Mouse (Mus musculus) adrenal gland, adult 8-10 months (tissue): ENCODE results near the gene Cpz. TPM values are rescaled to one million over a fixed set of nuclear protein-coding genes. Genes with fewer than 3 reads are reported as not detected.

Source experiments
- total RNA-seq, 4 experiments: library from RNA; stranded (reverse); gene quantifications; 2 replicates each; pipeline ENCODE4 v1.2.4; 2022

The Cpz gene
- total RNA-seq, 4 experiments from 2014 or later, result 0.67 to 2.2 (median 0.91) TPM; not detected in 1

Other genes starting within 250 kb of the Cpz start
- 1 to 10 TPM; 1.1 to 2.1 (median 1.3) TPM for gene Adra2c, start 247.4 kb downstream of the Cpz start, total RNA-seq
- gene Hmx1, start 136.6 kb downstream of the Cpz start, total RNA-seq, result not detected
- gene Trmt44, start 49.4 kb upstream of the Cpz start, total RNA-seq, result 10 to 100 TPM in 1 of 4 experiments, 1 to 10 TPM in 3; 6.1 to 11.2 (median 7.7) TPM
- 10 to 100 TPM; 56.2 to 98.7 (median 78.5) TPM for gene Acox3, start 57.3 kb upstream of the Cpz start, total RNA-seq
- 100 to 1,000 TPM in 1 of 4 experiments, 10 to 100 TPM in 3; 21.3 to 114 (median 48.7) TPM for gene Htra3, start 154.1 kb upstream of the Cpz start, total RNA-seq
- gene Sh3tc1, start 214.3 kb upstream of the Cpz start, total RNA-seq, result 10 to 100 TPM; 34.2 to 35.9 (median 35.1) TPM
- 10 to 100 TPM in 2 of 4 experiments, 1 to 10 TPM in 2; 4.4 to 21.5 (median 11.4) TPM for gene Ablim2, start 232.2 kb upstream of the Cpz start, total RNA-seq